13 mouse cellular contexts compared by ENCODE assay signal in genomic region chr8:79341236-79341635, GRCm38 (mm10).
"Had no signal": no experiment of that assay in that cellular context is flagged by ENCODE, and none has a peak within 500 bp of the region (broad histone marks: within the 10 kb centered on the region; RNA-seq: fewer than 3 reads in every experiment).

No protein-coding gene starts in this region.

- DNase-seq: kidney, adult 9 months; liver; liver, embryonic 13.5 days; liver, postnatal 0 days; lung, postnatal 36 days; right cerebral cortex, postnatal 14 days; thymus, postnatal 4 days had no signal

- H3K9me3 ChIP-seq: limb, embryonic 12.5 days; liver, embryonic 13.5 days; midbrain, embryonic 12.5 days; stomach, embryonic 15.5 days had no signal

- H3K4me3 ChIP-seq: layer of hippocampus, adult 2 months; limb, embryonic 12.5 days; liver, embryonic 13.5 days; midbrain, embryonic 12.5 days; stomach, embryonic 15.5 days had no signal

- H3K27me3 ChIP-seq: limb, embryonic 12.5 days; liver, embryonic 13.5 days; midbrain, embryonic 12.5 days; stomach, embryonic 15.5 days had no signal

- ATAC-seq: intestine, postnatal 0 days; liver, postnatal 0 days had no signal

- H3K4me1 ChIP-seq: liver, embryonic 13.5 days; midbrain, embryonic 12.5 days had no signal

- H3K27ac ChIP-seq: kidney, postnatal 0 days; layer of hippocampus, adult 2 months; limb, embryonic 12.5 days; liver, embryonic 13.5 days; midbrain, embryonic 12.5 days; stomach, embryonic 15.5 days had no signal
